Mouse (Mus musculus) bone marrow, adult 2 months (tissue): ENCODE data around the gene Ercc6. TPM values are rescaled to one million over a fixed set of nuclear protein-coding genes. Genes with fewer than 3 reads are reported as not detected.

Source experiments
- H3K27ac ChIP-seq: fragments of 200-500 bp; 2 replicates; pipeline ENCODE4 v1.5.1; 2012; ENCODE audit warnings: low read depth, mild to moderate bottlenecking, control low read depth, inconsistent platforms, low read length; ENCODE audit not compliant: control insufficient read depth, poor library complexity, insufficient read depth
- H3K4me1 ChIP-seq: fragments of 200-500 bp; 2 replicates; pipeline ENCODE4 v1.6.1; 2011; ENCODE audit warnings: low read length; ENCODE audit not compliant: control insufficient read depth, insufficient read depth
- H3K4me3 ChIP-seq: fragments of 200-500 bp; replicated peaks from 2 replicates; pipeline ENCODE3; 2011; ENCODE audit warnings: mild to moderate bottlenecking, low read depth, low read length, control low read depth; ENCODE audit not compliant: control insufficient read depth
- CTCF ChIP-seq: fragments of 200-500 bp; IDR thresholded peaks from 2 replicates; pipeline ENCODE4 v1.5.1; 2011; ENCODE audit warnings: low read length, control low read depth; ENCODE audit not compliant: control insufficient read depth, insufficient read depth
- POLR2A ChIP-seq: fragments of 200-500 bp; IDR thresholded peaks from 2 replicates; pipeline ENCODE4 v1.6.1; 2011; ENCODE audit warnings: low read depth, mild to moderate bottlenecking, control low read depth, low read length, borderline replicate concordance; ENCODE audit not compliant: control insufficient read depth
- WGBS: fragments of 180-500 bp; shearing (Covaris S2); methylation state at CpG from one replicate; pipeline ENCODE4 v1.1.7; 2018; 5-methylcytosine and 5-hydroxymethylcytosine counted together
- polyA plus RNA-seq: library from polyadenylated mRNA; stranded (reverse); fragments of >200 nt; gene quantifications from 2 replicates; pipeline ENCODE4 v1.2.4, GENCODE M21; 2011; ENCODE audit warnings: low replicate concordance; ENCODE audit not compliant: missing spikeins, insufficient read depth, insufficient read length

The Ercc6 gene
- polyA plus RNA-seq, 1 experiment: 6.9 TPM

- H3K27ac ChIP-seq: no peak overlapping the region
- H3K4me1 ChIP-seq: no peaks in the 10 kb centered on the region
- WGBS: 89% methylated on average over 6 of the region's 6 CpGs
- TF ChIP-seq CTCF (no peak), POLR2A (no peak)
- H3K4me3 ChIP-seq: no peak overlapping the region
Measured at GRCm38 (mm10) chr14:32563661-32564060, 50.3 kb downstream of the Ercc6 start.

DNA sequence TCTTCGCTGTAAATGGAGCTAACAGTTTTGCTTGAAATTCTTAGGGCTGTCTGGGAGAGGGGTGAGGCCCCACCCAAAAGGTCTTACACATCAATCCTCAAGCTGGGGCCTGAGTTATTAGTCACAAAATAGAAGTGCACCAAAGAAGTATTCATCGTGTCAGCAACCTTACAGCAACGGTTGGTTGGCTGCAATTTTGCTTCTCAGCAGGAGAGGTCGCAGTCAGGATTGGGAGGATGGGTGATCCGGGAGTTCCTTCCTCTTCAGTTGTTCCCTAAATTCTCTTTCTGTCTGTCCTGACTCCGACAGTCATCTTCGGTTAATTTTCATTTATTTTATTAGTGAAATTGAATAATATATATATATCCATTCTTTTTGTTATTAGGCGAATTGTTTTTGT is 59.2 kb downstream of the Ercc6 start:
- WGBS: 77% methylated on average over 8 of the region's 8 CpGs
- TF ChIP-seq POLR2A (no peak), CTCF (no peak)
- Histone ChIP-seq H3K4me1 (no peaks in the 10 kb centered on the region), H3K27ac (no peak overlapping the region), H3K4me3 (no peak overlapping the region)

GRCm38 (mm10) chr14:32578420-32578819 is 65.1 kb downstream of the Ercc6 start:
- no peak for TF ChIP-seq POLR2A
- no peak for TF ChIP-seq CTCF
- Histone ChIP-seq H3K27ac (no peak overlapping the region), H3K4me1 (no peaks in the 10 kb centered on the region), H3K4me3 (no peak overlapping the region)
- WGBS: 90% methylated on average over 2 of the region's 2 CpGs

DNA sequence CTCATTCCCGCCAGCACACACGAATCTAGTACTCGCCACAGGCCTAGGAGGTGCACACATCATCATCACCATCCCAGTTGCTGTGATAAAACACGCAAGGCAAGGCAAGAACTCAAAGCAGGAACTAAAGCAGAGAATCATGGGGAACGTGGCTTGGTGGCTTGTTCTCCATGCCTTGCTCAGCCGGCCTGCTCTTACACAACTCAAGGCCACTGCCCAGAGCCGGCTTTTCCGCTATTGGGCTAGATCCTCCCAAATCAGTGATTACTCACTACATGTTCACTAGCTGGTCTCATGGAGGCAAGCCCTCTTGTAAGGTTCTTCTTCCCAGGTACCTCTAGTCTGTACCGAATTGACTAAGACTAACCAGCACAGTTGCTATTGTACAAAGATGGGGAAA is 70.4 kb downstream of the Ercc6 start:
- TF ChIP-seq POLR2A (no peak), CTCF (no peak)
- H3K4me3 ChIP-seq: no peak overlapping the region
- H3K4me1 ChIP-seq: no peaks in the 10 kb centered on the region
- H3K27ac ChIP-seq: no peak overlapping the region
- WGBS: 62% methylated on average over 9 of the region's 9 CpGs

GRCm38 (mm10) chr14:32587013-32587784 is 73.9 kb downstream of the Ercc6 start:
- Histone ChIP-seq H3K4me1 (no peaks in the 10 kb centered on the region), H3K27ac (no peak overlapping the region), H3K4me3 (no peak overlapping the region)
- WGBS: 14% methylated on average over 10 of the region's 10 CpGs
- TF ChIP-seq POLR2A (no peak), CTCF (peak; percentile 73)

DNA sequence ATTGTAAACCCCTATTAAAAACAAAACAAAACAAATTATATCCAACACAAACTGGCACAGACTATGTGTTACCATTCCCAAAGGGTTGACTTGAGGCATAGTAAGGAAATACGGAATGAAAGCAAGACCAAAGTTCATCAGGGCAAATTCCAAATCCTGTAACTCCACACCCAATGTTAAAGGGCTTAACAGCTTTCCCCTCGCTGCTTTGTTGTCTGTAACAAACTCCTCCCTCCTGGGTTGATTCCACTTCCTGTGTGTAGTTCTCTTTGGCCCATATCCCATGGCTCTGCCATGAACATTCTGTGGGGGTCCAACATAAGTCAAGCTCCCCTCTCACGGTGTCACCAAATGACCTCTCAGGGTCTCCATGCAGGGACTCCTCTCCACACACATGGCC is 77.1 kb downstream of the Ercc6 start:
- H3K4me3 ChIP-seq: no peak overlapping the region
- TF ChIP-seq POLR2A: no peak
- no peak for TF ChIP-seq CTCF
- no peak overlapping the region for H3K27ac ChIP-seq
- WGBS: 58% methylated on average over 3 of the region's 3 CpGs
- H3K4me1 ChIP-seq: no peaks in the 10 kb centered on the region

- Histone ChIP-seq H3K4me1 (no peaks in the 10 kb centered on the region), H3K27ac (no peak overlapping the region), H3K4me3 (no peak overlapping the region)
- no peak for TF ChIP-seq POLR2A
- TF ChIP-seq CTCF: no peak
- 4% methylated on average over 78 of the region's 78 CpGs for WGBS
Measured at GRCm38 (mm10) chr14:32597232-32598231, 84.2 kb downstream of the Ercc6 start.
